Mouse (Mus musculus): ENCODE results near the gene Wnt5b. TPM values are rescaled to one million over a fixed set of nuclear protein-coding genes. Genes with fewer than 3 reads are reported as not detected.

The Wnt5b gene
- polyA plus RNA-seq, 1 experiment from 2014 or later, result 0.18 TPM

- Histone ChIP-seq H3K27me3 (ENCODE audit: control insufficient read depth, insufficient read depth, low read depth, low read length) (no peaks in the 10 kb centered on the region), H3K4me1 (ENCODE audit: control insufficient read depth, low read depth, low read length) (peaks cover 16% of the 10 kb centered on the region), H3K9ac (ENCODE audit: low read depth, low read length) (peak overlapping the region; percentile 93), H3K4me2 (ENCODE audit: low read depth, low read length) (peak overlapping the region; percentile 79), H3K4me3 (ENCODE audit: low read depth, low read length) (peak overlapping the region; percentile 92), H3K27ac (ENCODE audit: low read length) (peak overlapping the region; percentile 90), H3K36me3 (ENCODE audit: control insufficient read depth, insufficient read depth) (no peaks in the 10 kb centered on the region; the same call in 1 of the 2 replicates), H3K9me3 (replicated peaks; ENCODE audit: control insufficient read depth, low read length) (no peaks in the 10 kb centered on the region)
- under 1% methylated on average over 34 of the region's 76 CpGs for WGBS (ENCODE audit: insufficient replicate concordance)
- ATAC-seq (ENCODE audit: low read depth), result peak; percentile 76
Observed at GRCm38 (mm10) chr6:119387801-119388649, 156.1 kb downstream of the Wnt5b start.

DNA sequence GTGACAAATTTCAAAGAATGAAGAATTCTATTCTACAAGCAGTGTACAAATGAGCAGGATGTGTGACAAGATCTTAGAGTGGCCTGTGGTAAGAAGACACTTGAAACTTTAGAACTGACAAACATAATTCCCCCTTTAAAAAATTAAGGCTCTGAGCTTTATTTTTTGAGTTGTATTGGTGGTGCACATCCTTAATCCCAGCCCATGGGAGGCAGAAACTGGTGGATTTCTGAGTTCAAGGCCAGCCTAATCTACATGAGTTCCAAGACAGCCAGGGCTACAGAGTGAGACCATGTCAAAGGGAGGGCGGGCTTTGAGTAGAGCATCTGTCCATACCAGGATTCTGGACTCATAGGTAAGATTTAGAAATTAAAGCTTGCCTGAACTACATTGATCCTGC lies 157.3 kb downstream of the Wnt5b start:
- WGBS (ENCODE audit: insufficient replicate concordance), result 65% methylated on average over 1 of the region's 1 CpGs
- ATAC-seq (ENCODE audit: low read depth), result no peak
- H3K27me3 ChIP-seq (ENCODE audit: control insufficient read depth, insufficient read depth, low read depth, low read length), result no peaks in the 10 kb centered on the region
- H3K4me2 ChIP-seq (ENCODE audit: low read depth, low read length), result peak overlapping the region; percentile 79
- peaks cover 16% of the 10 kb centered on the region for H3K4me1 ChIP-seq (ENCODE audit: control insufficient read depth, low read depth, low read length)
- H3K27ac ChIP-seq (ENCODE audit: low read length), result peak overlapping the region; percentile 12; the same call in 1 of the 2 replicates
- peak overlapping the region; percentile 93 for H3K9ac ChIP-seq (ENCODE audit: low read depth, low read length)
- no peaks in the 10 kb centered on the region for H3K9me3 ChIP-seq (replicated peaks; ENCODE audit: control insufficient read depth, low read length)
- H3K4me3 ChIP-seq (ENCODE audit: low read depth, low read length), result peak overlapping the region; percentile 92
- no peaks in the 10 kb centered on the region; the same call in 1 of the 2 replicates for H3K36me3 ChIP-seq (ENCODE audit: control insufficient read depth, insufficient read depth)

DNA sequence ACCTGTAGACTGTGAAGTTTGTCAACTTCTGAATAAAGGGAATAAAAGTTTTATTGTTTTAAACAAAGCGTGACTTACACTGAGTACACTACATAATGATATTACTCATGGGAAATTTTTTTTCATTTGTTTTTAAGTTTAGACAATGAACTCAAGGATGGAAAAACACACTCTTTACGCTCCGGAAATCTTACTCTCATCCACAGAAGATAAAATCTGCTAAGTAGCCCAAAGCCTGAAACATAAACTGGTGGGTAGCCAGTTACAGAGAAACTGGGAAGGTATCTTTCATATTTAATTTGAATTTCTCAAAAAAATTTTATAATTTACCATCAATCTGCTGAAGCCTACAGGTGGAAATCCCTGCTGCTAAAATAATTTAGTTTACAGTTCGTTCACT lies 157.7 kb downstream of the Wnt5b start:
- Histone ChIP-seq H3K4me1 (ENCODE audit: control insufficient read depth, low read depth, low read length) (peaks cover 16% of the 10 kb centered on the region), H3K27ac (ENCODE audit: low read length) (no peak overlapping the region), H3K36me3 (ENCODE audit: control insufficient read depth, insufficient read depth) (no peaks in the 10 kb centered on the region; the same call in 1 of the 2 replicates), H3K27me3 (ENCODE audit: control insufficient read depth, insufficient read depth, low read depth, low read length) (no peaks in the 10 kb centered on the region), H3K4me2 (ENCODE audit: low read depth, low read length) (peak overlapping the region; percentile 79; the same call in 1 of the 2 replicates), H3K9ac (ENCODE audit: low read depth, low read length) (no peak overlapping the region), H3K4me3 (ENCODE audit: low read depth, low read length) (no peak overlapping the region), H3K9me3 (replicated peaks; ENCODE audit: control insufficient read depth, low read length) (no peaks in the 10 kb centered on the region)
- 79% methylated on average over 4 of the region's 4 CpGs for WGBS (ENCODE audit: insufficient replicate concordance)
- ATAC-seq (ENCODE audit: low read depth), result no peak

DNA sequence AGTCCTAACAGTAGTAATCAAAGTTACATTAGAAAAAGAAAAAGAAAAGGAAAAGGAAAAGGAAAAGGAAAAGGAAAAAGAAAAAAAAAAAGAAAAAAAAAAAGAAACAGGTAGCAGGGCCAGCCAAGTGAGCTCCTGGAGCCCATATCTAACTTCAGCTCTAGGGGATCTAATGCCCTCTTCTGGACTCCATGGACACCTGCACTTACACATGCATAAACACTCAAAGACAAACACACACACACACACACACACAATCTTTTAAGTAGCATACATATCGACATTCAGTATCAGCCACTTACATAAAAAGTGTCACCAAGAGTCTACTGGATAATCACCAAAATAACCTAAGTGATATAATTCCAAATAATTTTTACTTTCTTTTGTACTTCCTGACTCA lies 158.5 kb downstream of the Wnt5b start:
- no peak for ATAC-seq (ENCODE audit: low read depth)
- no peak overlapping the region for H3K27ac ChIP-seq (ENCODE audit: low read length)
- H3K27me3 ChIP-seq (ENCODE audit: control insufficient read depth, insufficient read depth, low read depth, low read length), result no peaks in the 10 kb centered on the region
- no peak overlapping the region for H3K9ac ChIP-seq (ENCODE audit: low read depth, low read length)
- no peaks in the 10 kb centered on the region for H3K9me3 ChIP-seq (replicated peaks; ENCODE audit: control insufficient read depth, low read length)
- H3K36me3 ChIP-seq (ENCODE audit: control insufficient read depth, insufficient read depth), result no peaks in the 10 kb centered on the region; the same call in 1 of the 2 replicates
- peaks cover 16% of the 10 kb centered on the region for H3K4me1 ChIP-seq (ENCODE audit: control insufficient read depth, low read depth, low read length)
- H3K4me3 ChIP-seq (ENCODE audit: low read depth, low read length), result no peak overlapping the region
- 91% methylated on average over 1 of the region's 1 CpGs for WGBS (ENCODE audit: insufficient replicate concordance)
- no peak overlapping the region for H3K4me2 ChIP-seq (ENCODE audit: low read depth, low read length)

Other genes with a start within 250 kb of the Wnt5b start
- not detected in 2 replicates for gene Lrtm2, start 213.6 kb downstream of the Wnt5b start, polyA plus RNA-seq (2015; fragmentation: Nextera tagmentation; extraction: Ambion mirVana)
- 29.4 and 35.2 TPM in 2 replicates for gene Adipor2, start 126.6 kb downstream of the Wnt5b start, polyA plus RNA-seq (2015; fragmentation: Nextera tagmentation; extraction: Ambion mirVana)
- gene Fbxl14, start 64.7 kb downstream of the Wnt5b start, polyA plus RNA-seq (2015; fragmentation: Nextera tagmentation; extraction: Ambion mirVana), result 2.1 TPM in 2 replicates